Mouse (Mus musculus) activated CD4-positive, CD25-positive, alpha-beta regulatory T cell, adult 9 weeks (primary cell): ENCODE data around the gene Zfp114. TPM values are rescaled to one million over a fixed set of nuclear protein-coding genes. Genes with fewer than 3 reads are reported as not detected.

Experiments used
- polyA plus RNA-seq: library from polyadenylated mRNA; unstranded; fragments of 100-300 nt; shearing (Covaris generic); gene quantifications from one replicate; pipeline ENCODE4 v1.2.1, GENCODE M21; 2017

The Zfp114 gene
- polyA plus RNA-seq, result 1.7 TPM

DNA sequence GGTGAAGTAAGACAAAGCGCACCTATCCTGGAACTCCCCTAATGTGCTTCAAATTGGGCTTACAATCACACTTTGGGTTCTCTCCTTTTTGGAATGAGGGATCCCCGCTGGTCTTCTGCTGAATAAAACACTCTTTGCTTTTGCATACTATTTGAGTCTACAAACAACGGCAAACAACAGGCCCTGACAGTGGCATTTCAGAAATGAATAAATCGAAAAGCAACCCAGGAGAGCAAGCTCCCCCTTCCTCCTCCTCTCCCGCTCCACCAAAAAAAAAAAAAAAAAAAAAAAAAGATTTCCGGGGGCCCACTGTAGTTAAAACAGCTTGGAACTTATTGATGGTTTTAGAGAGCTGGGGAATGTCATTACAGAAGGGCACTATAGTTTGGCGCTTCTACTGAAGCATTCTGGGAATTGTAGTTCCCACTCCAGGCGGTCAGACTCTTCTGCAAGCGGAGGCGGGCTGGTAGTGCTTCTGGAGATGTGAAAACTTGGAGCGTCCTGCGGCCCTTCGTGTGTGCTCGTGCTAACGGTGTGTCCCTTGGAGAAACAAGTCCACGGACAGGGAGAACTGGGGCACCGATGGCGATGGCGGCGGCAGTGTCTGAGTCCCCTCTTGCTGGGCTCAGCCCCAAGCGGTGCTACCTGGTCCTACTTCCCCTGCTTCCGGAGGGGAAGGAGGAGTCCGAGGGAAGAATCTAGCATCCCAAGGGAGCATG lies at the start of gene Zfp114:
Gene Zfp114, plus strand, starts transcription at position 443 of the 719 bp plus-strand sequence.

GRCm38 (mm10) chr7:24133996-24134828 lies 40.6 kb upstream of the Zfp114 start, which contains the start of gene Zfp235:
Gene Zfp235 (plus strand): TSS chr7:24134169.

GRCm38 (mm10) chr7:24211343-24211742 lies 36.5 kb downstream of the Zfp114 start, which contains the start of gene Zfp111:
Gene Zfp111 (minus strand): TSS chr7:24211443.

Other genes starting within 250 kb of the Zfp114 start
- not detected for gene Vmn1r179, start 248.1 kb upstream of the Zfp114 start, polyA plus RNA-seq
- gene Vmn1r180, start 224.4 kb upstream of the Zfp114 start, polyA plus RNA-seq, result not detected
- not detected for gene Vmn1r181, start 200.4 kb upstream of the Zfp114 start, polyA plus RNA-seq
- gene V1rd19, start 173.4 kb upstream of the Zfp114 start, polyA plus RNA-seq, result not detected
- 0.05 TPM for gene Vmn1r183, start 121.8 kb upstream of the Zfp114 start, polyA plus RNA-seq
- 35.7 TPM for gene Zfp180, start 93.1 kb upstream of the Zfp114 start, polyA plus RNA-seq
- 1.1 TPM for gene Zfp112, start 62.7 kb upstream of the Zfp114 start, polyA plus RNA-seq
- 19.9 TPM for gene Zfp235, start 40.9 kb upstream of the Zfp114 start, polyA plus RNA-seq
- 1.3 TPM for gene Zfp111, start 36.4 kb downstream of the Zfp114 start, polyA plus RNA-seq
- 6.4 TPM for gene Zfp109, start 62.5 kb downstream of the Zfp114 start, polyA plus RNA-seq
- 0.76 TPM for gene Zfp108, start 79.7 kb downstream of the Zfp114 start, polyA plus RNA-seq
- 4.7 TPM for gene Zfp93, start 95.4 kb downstream of the Zfp114 start, polyA plus RNA-seq
- gene Zfp61, start 126.2 kb downstream of the Zfp114 start, polyA plus RNA-seq, result 27.2 TPM
- 13.6 TPM for gene Zfp94, start 141.6 kb downstream of the Zfp114 start, polyA plus RNA-seq
- gene Tescl, start 158.9 kb downstream of the Zfp114 start, polyA plus RNA-seq, result not detected
- not detected for gene Lypd5, start 174.1 kb downstream of the Zfp114 start, polyA plus RNA-seq
- gene Kcnn4, start 195.2 kb downstream of the Zfp114 start, polyA plus RNA-seq, result 147 TPM
- 50.9 TPM for gene Smg9, start 224.6 kb downstream of the Zfp114 start, polyA plus RNA-seq